Mouse (Mus musculus) CH12.LX (cell line): Measurements from ENCODE around the gene BC051665. TPM values are rescaled to one million over a fixed set of nuclear protein-coding genes. Genes with fewer than 3 reads are reported as not detected.

ENCODE experiments used
- DNase-seq: peaks from one replicate; pipeline ENCODE4 v3.0.0-alpha.2; 2013; ENCODE audit errors: extremely low read depth
- H3K27ac ChIP-seq: 2 replicates; pipeline ENCODE4 v1.5.1; 2012; ENCODE audit warnings: low read depth, mild to moderate bottlenecking, control low read depth, moderate library complexity; ENCODE audit not compliant: insufficient read depth
- H3K27me3 ChIP-seq: replicated peaks from 2 replicates; pipeline ENCODE3; 2012; ENCODE audit warnings: inconsistent platforms
- H3K36me3 ChIP-seq, 2 experiments: replicated peaks in 1 of 2; 2 replicates each; pipeline versions ENCODE3 to v1.6.1; 2012; ENCODE audit warnings: inconsistent platforms in 1 of 2, low read length in 1 of 2, mild to moderate bottlenecking in 1 of 2, mixed read lengths in 1 of 2, moderate library complexity in 1 of 2; ENCODE audit not compliant: control insufficient read depth in 1 of 2, insufficient read depth in 1 of 2
- H3K4me1 ChIP-seq, 2 experiments: 2 replicates each; pipeline ENCODE4 v1.6.1; 2012; ENCODE audit warnings: inconsistent platforms in 1 of 2, moderate library complexity in 1 of 2; ENCODE audit not compliant: insufficient read depth in 2 of 2, control insufficient read depth in 1 of 2
- H3K4me2 ChIP-seq: 2 replicates; pipeline ENCODE4 v1.6.1; 2012; ENCODE audit warnings: low read depth, mild to moderate bottlenecking, control low read depth; ENCODE audit not compliant: poor library complexity, insufficient read depth, severe bottlenecking
- H3K4me3 ChIP-seq, 3 experiments: fragments of 150-350 bp in 1 of 3; sonication (generic) in 1 of 3; replicated peaks in 1 of 3; 2 replicates each; pipeline versions ENCODE3 to v1.5.1; 2011 to 2012; ENCODE audit warnings: low read depth in 2 of 3, low read length in 2 of 3, mild to moderate bottlenecking in 2 of 3, moderate library complexity in 2 of 3, control low read depth in 1 of 3, improper control_type of control experiment in 1 of 3, inconsistent platforms in 1 of 3, mixed read lengths in 1 of 3; ENCODE audit not compliant: poor library complexity in 1 of 3
- H3K79me2 ChIP-seq: replicated peaks from 2 replicates; pipeline ENCODE4 v1.6.1; 2012; ENCODE audit warnings: mild to moderate bottlenecking, moderate library complexity; ENCODE audit not compliant: control insufficient read depth, poor library complexity, insufficient read depth, severe bottlenecking; ENCODE audit errors: extremely low read depth
- H3K9ac ChIP-seq: 2 replicates; pipeline ENCODE4 v1.6.1; 2012; ENCODE audit warnings: low read depth, mild to moderate bottlenecking, control low read depth, moderate library complexity; ENCODE audit not compliant: insufficient read depth
- H3K9me3 ChIP-seq: replicated peaks from 2 replicates; pipeline ENCODE3; 2012; ENCODE audit warnings: low read length, inconsistent platforms, mixed read lengths
- CHD1 ChIP-seq: IDR thresholded peaks from 2 replicates; pipeline ENCODE4 v1.6.1; 2012; ENCODE audit warnings: low read depth, low read length, improper control_type of control experiment, inconsistent platforms
- CHD2 ChIP-seq: IDR thresholded peaks from 2 replicates; pipeline ENCODE4 v1.6.1; 2011; ENCODE audit warnings: low read length, improper control_type of control experiment
- ELF1 ChIP-seq: IDR thresholded peaks from 2 replicates; pipeline ENCODE4 v1.6.1; 2014; ENCODE audit warnings: low read depth, mild to moderate bottlenecking, inconsistent platforms, low read length, improper control_type of control experiment
- HCFC1 ChIP-seq: IDR thresholded peaks from 2 replicates; pipeline ENCODE4 v1.6.1; 2012; ENCODE audit warnings: low read depth, mild to moderate bottlenecking, inconsistent platforms, low read length, improper control_type of control experiment
- IRF4 ChIP-seq: IDR thresholded peaks from 2 replicates; pipeline ENCODE4 v1.6.1; 2014; ENCODE audit warnings: low read depth, mild to moderate bottlenecking, inconsistent platforms, low read length, improper control_type of control experiment
- JUN ChIP-seq: IDR thresholded peaks from 2 replicates; pipeline ENCODE4 v1.6.1; 2011; ENCODE audit warnings: low read depth, mild to moderate bottlenecking, low read length, improper control_type of control experiment, moderate library complexity; ENCODE audit not compliant: insufficient read depth
- KAT2A ChIP-seq: IDR thresholded peaks from 2 replicates; pipeline ENCODE4 v1.6.1; 2012; ENCODE audit warnings: low read length, improper control_type of control experiment, inconsistent platforms; ENCODE audit not compliant: insufficient replicate concordance
- MAFK ChIP-seq: IDR thresholded peaks from 2 replicates; pipeline ENCODE4 v1.6.1; 2011; ENCODE audit warnings: low read length, improper control_type of control experiment; ENCODE audit not compliant: insufficient replicate concordance
- MAZ ChIP-seq: IDR thresholded peaks from 2 replicates; pipeline ENCODE4 v1.6.1; 2012; ENCODE audit warnings: low read depth, mild to moderate bottlenecking, inconsistent platforms, low read length, improper control_type of control experiment, moderate library complexity
- MEF2A ChIP-seq: IDR thresholded peaks from 2 replicates; pipeline ENCODE4 v1.6.1; 2014; ENCODE audit warnings: low read depth, mild to moderate bottlenecking, inconsistent platforms, low read length, improper control_type of control experiment, borderline replicate concordance
- MYC ChIP-seq: IDR thresholded peaks from 2 replicates; pipeline ENCODE4 v1.6.1; 2011; ENCODE audit warnings: low read depth, mild to moderate bottlenecking, improper control_type of control experiment, low read length
- NELFE ChIP-seq: IDR thresholded peaks from 2 replicates; pipeline ENCODE4 v1.6.1; 2011; ENCODE audit warnings: low read depth, low read length, improper control_type of control experiment
- PAX5 ChIP-seq: IDR thresholded peaks from 2 replicates; pipeline ENCODE4 v1.6.1; 2012; ENCODE audit warnings: low read length, inconsistent platforms, mixed read lengths
- POLR2A ChIP-seq: IDR thresholded peaks from 2 replicates; pipeline ENCODE4 v1.6.1; 2011; ENCODE audit warnings: low read depth, mild to moderate bottlenecking, improper control_type of control experiment, low read length
- POLR2AphosphoS2 ChIP-seq: IDR thresholded peaks from 2 replicates; pipeline ENCODE4 v1.6.1; 2011; ENCODE audit warnings: low read depth, low read length, improper control_type of control experiment
- RAD21 ChIP-seq: IDR thresholded peaks from 2 replicates; pipeline ENCODE4 v1.6.1; 2011; ENCODE audit warnings: low read depth, mild to moderate bottlenecking, low read length, improper control_type of control experiment, moderate library complexity
- RCOR1 ChIP-seq: conservative IDR thresholded peaks from 2 replicates; pipeline ENCODE4 v1.6.1; 2012; ENCODE audit warnings: low read depth, mild to moderate bottlenecking, inconsistent platforms, low read length, improper control_type of control experiment
- SIN3A ChIP-seq: IDR thresholded peaks from 2 replicates; pipeline ENCODE4 v1.6.1; 2012; ENCODE audit warnings: low read length, improper control_type of control experiment, inconsistent platforms
- SMC3 ChIP-seq: IDR thresholded peaks from 2 replicates; pipeline ENCODE4 v1.6.1; 2011; ENCODE audit warnings: low read depth, low read length, improper control_type of control experiment
- USF2 ChIP-seq: conservative IDR thresholded peaks from 2 replicates; pipeline ENCODE4 v1.6.1; 2011; ENCODE audit warnings: low read depth, low read length, improper control_type of control experiment
- ZKSCAN1 ChIP-seq: IDR thresholded peaks from 2 replicates; pipeline ENCODE4 v1.6.1; 2012; ENCODE audit warnings: low read depth, inconsistent platforms, low read length, improper control_type of control experiment, borderline replicate concordance
- ZNF384 ChIP-seq: IDR thresholded peaks from 2 replicates; pipeline ENCODE4 v1.6.1; 2012; ENCODE audit warnings: low read depth, low read length, improper control_type of control experiment, inconsistent platforms
- dilution Hi-C: fragments of 300-500 bp; cut with MboI; formaldehyde crosslinking; loops from 2 replicates; pipeline ENCODE4 v1.14.3; 2020; ENCODE audit warnings: low sequenced_read_pairs; ENCODE audit not compliant: extremely low pct_unique_long_range_greater_than_20kb, extremely low pct_ligation_motif_present
- in situ Hi-C: fragments of 300-500 bp; cut with MboI; formaldehyde crosslinking; loops from 3 replicates; pipeline ENCODE4 v1.14.3; 2019; ENCODE audit warnings: low sequenced_read_pairs, low pct_ligation_motif_present, low pct_unique_long_range_greater_than_20kb, mixed read lengths
- polyA plus RNA-seq: library from polyadenylated mRNA; unstranded; fragments of >175 nt; gene quantifications from 2 replicates; pipeline ENCODE4 v1.2.1, GENCODE M21; 2012; ENCODE audit warnings: low read depth; ENCODE audit not compliant: insufficient read length
- total RNA-seq, 2 experiments: library from RNA; depleted of rRNA; stranded (reverse); fragments of 300-350 nt in 1 of 2; fragments of >200 nt in 1 of 2; gene quantifications; 2 replicates each; pipeline ENCODE4 v1.2.3; 2012 to 2014

Gene BC051665
- total and polyA plus RNA-seq, 3 experiments, result not detected

- Histone ChIP-seq H3K79me2 (no peaks in the 10 kb centered on the region), H3K4me2 (no peak overlapping the region), H3K9me3 (peaks cover 95% of the 10 kb centered on the region), H3K4me3 (no peak overlapping the region), H3K27ac (no peak overlapping the region), H3K27me3 (no peaks in the 10 kb centered on the region), H3K9ac (no peak overlapping the region), H3K36me3 (no peaks in the 10 kb centered on the region), H3K4me1 (no peaks in the 10 kb centered on the region)
- no peak for TF ChIP-seq USF2
- no peak for TF ChIP-seq ELF1
- TF ChIP-seq MEF2A, result no peak
- no peak for TF ChIP-seq CHD1
- TF ChIP-seq ZKSCAN1, result no peak
- TF ChIP-seq POLR2AphosphoS2, result no peak
- TF ChIP-seq NELFE, result no peak
- no peak for TF ChIP-seq JUN
- TF ChIP-seq RAD21, result no peak
- no peak for TF ChIP-seq CHD2
- TF ChIP-seq SMC3, result no peak
- TF ChIP-seq PAX5, result no peak
- DNase-seq, result no peak
- in situ Hi-C loops (no loop called here), dilution Hi-C loops (no loop called here)
These were observed 47.7 kb downstream of the BC051665 start for GRCm38 (mm10) chr13:60738429-60738828.

- Histone ChIP-seq H3K79me2 (no peaks in the 10 kb centered on the region), H3K27me3 (no peaks in the 10 kb centered on the region), H3K4me3 (no peak overlapping the region), H3K36me3 (no peaks in the 10 kb centered on the region), H3K4me2 (no peak overlapping the region), H3K4me1 (no peaks in the 10 kb centered on the region), H3K9me3 (peaks cover 94% of the 10 kb centered on the region), H3K27ac (no peak overlapping the region), H3K9ac (no peak overlapping the region)
- dilution Hi-C loops (no loop called here), in situ Hi-C loops (no loop called here)
- no peak for DNase-seq
- TF ChIP-seq IRF4, result no peak
- no peak for TF ChIP-seq ZNF384
- TF ChIP-seq MYC, result no peak
- no peak for TF ChIP-seq PAX5
- TF ChIP-seq CHD1, result no peak
- TF ChIP-seq RCOR1, result no peak
- no peak for TF ChIP-seq SMC3
- TF ChIP-seq KAT2A, result no peak
- no peak for TF ChIP-seq MAFK
- TF ChIP-seq JUN, result no peak
- TF ChIP-seq POLR2A, result no peak
- TF ChIP-seq SIN3A, result no peak
- TF ChIP-seq HCFC1, result no peak
- TF ChIP-seq MAZ, result no peak
These were observed 48.4 kb downstream of the BC051665 start for GRCm38 (mm10) chr13:60737632-60738324.
